Mouse (Mus musculus): ENCODE measurements around the gene Pdzk1.

DNA sequence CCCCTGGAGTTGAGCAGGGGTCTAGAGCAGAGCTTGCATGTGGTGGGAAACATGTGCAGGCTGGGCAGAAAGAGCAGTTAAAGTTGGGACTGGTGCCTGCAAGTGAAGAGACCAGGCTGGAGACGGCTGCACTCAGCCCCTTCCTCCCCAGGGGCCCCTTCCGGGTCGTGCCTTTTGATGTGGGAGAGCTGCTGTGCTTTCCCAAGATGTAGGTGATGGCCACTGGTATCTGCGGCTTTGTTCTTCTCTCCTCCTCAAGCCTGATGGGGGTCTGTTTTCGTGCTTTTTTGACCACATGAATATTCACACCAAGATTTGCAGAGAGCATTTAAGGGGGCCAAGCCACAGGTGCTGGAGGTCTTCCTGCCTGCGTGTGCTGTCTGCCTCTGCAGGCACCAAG lies 18.6 kb downstream of the Pdzk1 start:
- peak; percentile 28; the same call in 1 of the 2 replicates for TF ChIP-seq CHD2 (IDR thresholded peaks at IDR 0.05; ENCODE audit: low read length)
- no peak for TF ChIP-seq CTCF (conservative IDR thresholded peaks at IDR 0.05 in 1 of 2, IDR thresholded peaks at IDR 0.05 in 1 of 2; ENCODE audit: low read depth in 2 of 2, low read length in 2 of 2)

Measured in CH12.LX (cell line).